Mouse (Mus musculus) brain, embryonic 14.5 days (tissue): Measurements from ENCODE around the gene Myo1g.

Experiments
- CTCF ChIP-seq: fragments of 200-500 bp; IDR thresholded peaks from 2 replicates; pipeline ENCODE4 v1.5.1; 2012; ENCODE audit warnings: inconsistent platforms, mild to moderate bottlenecking, moderate library complexity, borderline replicate concordance; ENCODE audit not compliant: insufficient read depth, insufficient read length; ENCODE audit errors: extremely low read depth
- POLR2A ChIP-seq: fragments of 200-500 bp; IDR thresholded peaks from 2 replicates; pipeline ENCODE4 v1.6.1; 2012; ENCODE audit warnings: mild to moderate bottlenecking, inconsistent platforms, borderline replicate concordance; ENCODE audit not compliant: poor library complexity, insufficient read depth, insufficient read length, severe bottlenecking; ENCODE audit errors: extremely low read depth

GRCm38 (mm10) chr11:6522782-6523525 lies 2.2 kb upstream of the Myo1g start:
- TF ChIP-seq POLR2A (no peak), CTCF (no peak)
